Mouse (Mus musculus) heart, postnatal 36 days (tissue): ENCODE results near the gene Ptpa. TPM values are rescaled to one million over a fixed set of nuclear protein-coding genes. Genes with fewer than 3 reads are reported as not detected.

ENCODE experiments used
- DNase-seq, 2 experiments: peaks; one replicate each; pipeline ENCODE4 v3.0.0; 2021 to 2022
- intact Hi-C: fragments of 180-260 bp; cut with DNase I; formaldehyde crosslinking; loops from one replicate; pipeline ENCODE4 v1.15.1; 2025
- total RNA-seq, 2 experiments: library from RNA; stranded (reverse); gene quantifications; 2 replicates each; pipeline ENCODE4 v1.2.3; 2021

The Ptpa gene
- total RNA-seq, 2 experiments from 2014 or later: 82.9 to 85.1 TPM

GRCm38 (mm10) chr2:30454587-30454986 is 38.7 kb downstream of the Ptpa start:
- DNase-seq: no peak
- intact Hi-C loops: no loop called here

GRCm38 (mm10) chr2:30456104-30456980 is 40.5 kb downstream of the Ptpa start:
- no peak for DNase-seq
- intact Hi-C loops: no loop called here

GRCm38 (mm10) chr2:30458349-30458748 is 42.5 kb downstream of the Ptpa start:
- intact Hi-C loops: no loop called here
- no peak for DNase-seq

GRCm38 (mm10) chr2:30459241-30459640 is 43.4 kb downstream of the Ptpa start:
- DNase-seq: no peak
- intact Hi-C loops: no loop called here

- no peak for DNase-seq
These were observed 47.5 kb downstream of the Ptpa start for GRCm38 (mm10) chr2:30463341-30463761.

GRCm38 (mm10) chr2:30463904-30464330 is 48.1 kb downstream of the Ptpa start:
- intact Hi-C loops: no loop called here
- peak; percentile 60 to 66 for DNase-seq

More at GRCm38 (mm10) chr2:30463341-30463761, 47.5 kb downstream of the Ptpa start:
- intact Hi-C loops: no loop called here

GRCm38 (mm10) chr2:30464411-30464810 is 48.6 kb downstream of the Ptpa start:
- no peak for DNase-seq
- intact Hi-C loops: no loop called here

GRCm38 (mm10) chr2:30466787-30467186 is 50.9 kb downstream of the Ptpa start:
- intact Hi-C loops: no loop called here
- DNase-seq: no peak

GRCm38 (mm10) chr2:30469009-30469408 is 53.2 kb downstream of the Ptpa start:
- intact Hi-C loops: loop anchor here (2.0 kb wide), 1 partner anchor 22 kb away; no protein-coding TSS in a partner anchor
- no peak for DNase-seq

- intact Hi-C loops: loop anchor here (1.0 to 5.0 kb wide), 6 partner anchors 23 to 325 kb away; no protein-coding TSS in a partner anchor
- DNase-seq: peak in 1 of 2 experiments; percentile 79
These were observed 53.9 kb downstream of the Ptpa start for GRCm38 (mm10) chr2:30469796-30470142.

GRCm38 (mm10) chr2:30470143-30470946 is 54.5 kb downstream of the Ptpa start:
- peak; percentile 80 to 86 for DNase-seq
- intact Hi-C loops: loop anchor here (1.0 to 5.0 kb wide), 5 partner anchors 29 to 324 kb away; no protein-coding TSS in a partner anchor

- intact Hi-C loops: loop anchor here (2.0 to 5.0 kb wide), 3 partner anchors 186 to 324 kb away; no protein-coding TSS in a partner anchor
- DNase-seq: peak in 1 of 2 experiments; percentile 41
These were observed 55.2 kb downstream of the Ptpa start for GRCm38 (mm10) chr2:30471051-30471450.

- intact Hi-C loops: loop anchor here (2.0 to 5.0 kb wide), 4 partner anchors 119 to 323 kb away; no protein-coding TSS in a partner anchor
- DNase-seq: peak; percentile 81 to 86
These were observed 56.2 kb downstream of the Ptpa start for GRCm38 (mm10) chr2:30471795-30472720.

GRCm38 (mm10) chr2:30472731-30473351 is 57.0 kb downstream of the Ptpa start:
- peak; percentile 61 to 79 for DNase-seq
- intact Hi-C loops: loop anchor here (2.0 to 5.0 kb wide), 2 partner anchors 118 to 184 kb away; no protein-coding TSS in a partner anchor

GRCm38 (mm10) chr2:30473431-30474031 is 57.7 kb downstream of the Ptpa start:
- DNase-seq: peak in 1 of 2 experiments; percentile 65
- intact Hi-C loops: loop anchor here (2.0 to 5.0 kb wide), 2 partner anchors 117 to 184 kb away; no protein-coding TSS in a partner anchor

- DNase-seq: peak; percentile 98 to 99
- intact Hi-C loops: loop anchor here (5.0 kb wide), 1 partner anchor 183 kb away; no protein-coding TSS in a partner anchor
These were observed 58.2 kb downstream of the Ptpa start, which contains the start of gene Ier5l for GRCm38 (mm10) chr2:30474039-30474438. TSS of gene Ier5l (minus strand) at chr2:30474219.

GRCm38 (mm10) chr2:30474776-30475175 is 58.9 kb downstream of the Ptpa start:
- DNase-seq: no peak
- intact Hi-C loops: loop anchor here (5.0 kb wide), 1 partner anchor 183 kb away; no protein-coding TSS in a partner anchor

GRCm38 (mm10) chr2:30475457-30475856 is 59.6 kb downstream of the Ptpa start:
- intact Hi-C loops: no loop called here
- DNase-seq: no peak
